Mouse (Mus musculus): ENCODE measurements around the gene Kcp.

Kcp gene

DNA sequence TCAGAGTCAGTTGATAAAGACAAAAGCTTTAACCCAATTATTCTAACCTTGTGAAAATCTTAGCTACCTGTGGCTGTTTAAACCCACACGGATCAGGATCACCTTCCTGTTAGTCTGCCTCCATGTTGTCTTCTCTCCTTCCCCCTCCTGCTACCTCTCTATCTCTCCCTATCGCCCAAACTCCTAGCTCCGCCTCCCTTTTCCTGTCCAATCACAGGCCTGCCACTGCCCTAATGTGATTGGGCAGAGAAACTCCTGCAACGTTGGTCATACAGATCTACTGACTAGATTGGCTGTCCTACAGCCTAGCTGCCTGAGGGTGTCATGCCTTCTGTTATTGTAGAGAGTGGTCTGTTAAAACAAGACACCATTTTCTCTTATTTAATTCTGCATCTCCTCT, 57.9 kb downstream of the Kcp start:
- DNase-seq: no peak

GRCm38 (mm10) chr6:29445354-29445753, 62.4 kb downstream of the Kcp start:
- no peak for DNase-seq

GRCm38 (mm10) chr6:29444773-29445172, 63.0 kb downstream of the Kcp start:
- DNase-seq: peak; percentile 38

GRCm38 (mm10) chr6:29439789-29440188, 68.0 kb downstream of the Kcp start:
- DNase-seq: no peak

DNA sequence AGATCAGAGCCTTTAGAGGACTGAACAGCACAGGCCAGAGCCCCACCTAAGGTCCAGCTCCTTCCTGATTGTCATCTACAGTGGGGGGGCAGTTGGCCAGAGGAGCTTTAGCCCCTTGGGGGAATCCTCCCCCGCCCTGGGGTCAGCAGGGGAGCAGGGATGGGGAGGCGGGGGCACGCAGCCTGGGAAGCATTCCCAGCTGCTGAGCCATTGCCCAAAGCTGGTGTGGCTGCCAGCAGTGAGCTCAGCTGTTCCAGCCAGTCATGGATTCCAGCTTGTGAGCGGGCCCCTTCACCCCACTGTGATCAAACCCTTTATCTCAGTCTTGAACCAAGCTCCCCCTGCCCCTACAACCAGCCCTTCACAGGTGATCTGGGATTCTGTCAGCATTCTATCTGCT, 68.5 kb downstream of the Kcp start:
- no peak for DNase-seq

DNA sequence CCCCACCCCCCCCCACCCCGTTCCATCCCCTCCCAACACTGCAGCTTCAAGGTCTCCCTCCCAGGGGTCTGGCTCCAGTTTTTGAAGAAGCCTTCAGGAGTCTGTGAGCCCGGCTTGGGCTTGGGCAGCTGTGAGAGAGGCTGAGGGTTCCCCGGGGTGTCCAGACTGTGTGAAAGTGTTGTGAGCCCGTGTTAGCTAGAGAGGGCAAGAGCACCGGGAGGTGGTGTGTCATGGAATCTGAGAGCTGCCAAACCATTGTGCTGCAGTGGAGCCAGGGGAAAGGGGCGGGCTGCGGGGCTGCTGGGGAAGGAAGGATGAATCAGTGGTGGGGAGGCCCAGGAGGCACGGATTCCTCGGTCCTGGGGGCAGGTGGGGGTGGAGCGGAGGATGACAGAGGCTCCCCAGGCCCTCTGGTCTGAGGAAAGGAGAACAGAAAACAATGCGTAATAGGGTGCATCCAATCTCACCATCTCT, 71.3 kb downstream of the Kcp start:
- peak; percentile 22 for DNase-seq

GRCm38 (mm10) chr6:29435940-29436451, 71.8 kb downstream of the Kcp start:
- no peak for DNase-seq

GRCm38 (mm10) chr6:29434911-29435691, 72.7 kb downstream of the Kcp start:
- no peak for DNase-seq

DNA sequence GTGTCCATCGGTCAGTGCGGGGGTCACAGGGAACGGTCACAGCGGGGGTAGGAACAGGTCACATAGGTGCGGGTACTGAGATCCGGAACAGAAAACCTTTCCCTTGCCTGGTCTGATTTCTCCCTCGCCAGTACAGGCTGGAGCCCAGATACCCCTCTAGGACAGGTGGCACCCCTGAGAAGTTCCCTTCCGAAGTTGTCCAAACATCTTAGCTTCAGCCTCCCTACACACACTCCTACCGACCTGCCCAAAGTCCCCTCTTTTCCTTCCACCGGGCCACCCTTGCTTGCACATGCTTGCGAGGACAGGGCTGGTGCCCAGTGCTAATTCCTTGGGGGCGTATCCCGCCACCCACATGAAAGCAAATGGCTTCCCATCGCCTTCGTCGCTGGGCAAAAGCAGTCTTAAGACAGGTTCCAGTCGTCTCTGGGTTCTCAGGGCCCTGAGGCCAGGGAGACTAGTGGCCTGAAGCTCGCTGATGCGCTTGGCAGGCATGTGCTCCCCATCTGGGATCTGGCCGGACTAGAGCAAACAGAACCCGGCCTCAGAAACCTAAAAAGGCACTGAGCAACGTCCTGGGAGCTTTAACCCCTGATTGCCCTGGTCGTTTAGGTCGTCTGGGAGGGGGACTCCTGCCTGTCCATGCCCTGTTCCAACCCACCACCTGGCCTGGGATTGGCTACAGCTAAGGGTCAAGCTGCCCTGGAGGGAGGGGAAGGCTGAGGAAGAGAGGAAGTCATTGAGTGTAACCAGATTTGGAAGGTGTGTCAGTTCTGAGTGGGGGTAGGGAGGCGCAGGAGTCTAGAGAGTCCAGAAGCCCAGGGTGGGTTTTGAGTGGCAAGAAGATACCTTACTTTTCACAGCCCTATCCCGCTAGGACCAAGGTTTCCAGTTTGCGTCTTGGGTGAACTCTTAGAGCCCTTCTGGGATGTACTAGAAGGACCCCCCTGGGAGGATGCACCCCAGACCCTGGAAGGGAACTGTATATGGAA, 73.7 kb downstream of the Kcp start:
- no peak for DNase-seq

GRCm38 (mm10) chr6:29433038-29433803, 74.5 kb downstream of the Kcp start, which contains the start of gene Flnc:
Gene Flnc (plus strand): TSS chr6:29433256.
- DNase-seq: peak; percentile 51

GRCm38 (mm10) chr6:29432676-29433037, 75.1 kb downstream of the Kcp start:
- DNase-seq: no peak

DNA sequence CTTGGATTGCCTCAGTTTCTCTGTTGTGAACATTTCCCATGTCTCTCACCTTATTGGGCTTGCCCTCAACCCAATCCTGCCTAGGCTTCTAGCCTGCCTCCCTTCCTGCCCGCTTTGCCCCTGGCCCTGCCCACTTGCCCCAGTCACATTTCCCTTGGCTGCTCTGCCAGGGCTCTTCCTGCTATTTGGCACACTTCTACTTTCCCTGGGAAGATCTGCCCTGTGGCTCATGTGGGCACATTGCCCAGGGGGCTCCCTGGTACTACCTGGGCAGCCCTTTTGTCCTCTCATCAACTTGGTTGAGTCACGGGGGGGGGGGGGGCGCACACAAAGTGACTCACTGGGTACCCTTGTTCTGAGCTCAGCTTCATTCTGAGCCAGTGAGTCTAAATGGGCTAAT, 75.6 kb downstream of the Kcp start:
- DNase-seq: no peak

DNA sequence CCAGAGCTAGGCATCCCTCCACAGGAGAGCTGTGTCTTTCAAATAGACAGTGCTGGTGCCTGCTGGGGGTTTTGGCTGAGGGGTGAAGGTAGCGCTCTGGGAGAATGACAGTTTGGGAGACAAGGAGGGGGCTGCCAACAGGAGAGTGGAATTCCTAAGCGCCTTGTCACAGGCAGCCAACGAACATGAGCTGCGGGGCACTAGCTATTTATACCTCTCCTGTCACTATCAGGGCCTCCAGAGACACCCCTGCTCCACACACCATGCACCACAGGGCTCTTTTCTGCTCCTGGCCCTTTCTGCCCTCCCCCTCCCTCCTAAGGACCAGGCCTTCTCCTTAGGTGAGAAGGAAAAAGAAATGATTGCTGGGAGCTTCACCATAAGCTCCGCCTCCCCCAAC, 76.3 kb downstream of the Kcp start:
- no peak for DNase-seq

- no peak for DNase-seq
Observed at GRCm38 (mm10) chr6:29430681-29431420, 76.9 kb downstream of the Kcp start.

DNA sequence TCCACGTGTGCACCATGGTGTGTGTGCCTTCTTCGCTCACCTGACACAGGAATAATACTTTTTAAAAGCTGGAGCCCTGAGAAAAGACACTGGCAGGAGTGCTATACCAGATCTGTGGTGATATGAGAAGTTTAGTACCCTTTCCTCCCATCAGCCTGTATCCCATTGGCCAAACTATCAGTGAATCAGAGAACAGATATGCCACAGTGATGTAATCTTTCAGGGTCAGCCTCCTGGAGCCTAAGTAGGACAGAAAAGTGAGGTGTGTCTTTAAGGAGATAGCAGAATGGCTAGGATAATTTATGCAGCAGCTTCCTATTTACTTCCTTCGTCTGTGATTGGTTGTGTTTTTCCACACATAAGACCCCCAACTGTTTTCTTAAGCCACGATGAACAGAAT, 79.6 kb downstream of the Kcp start:
- DNase-seq: no peak

DNA sequence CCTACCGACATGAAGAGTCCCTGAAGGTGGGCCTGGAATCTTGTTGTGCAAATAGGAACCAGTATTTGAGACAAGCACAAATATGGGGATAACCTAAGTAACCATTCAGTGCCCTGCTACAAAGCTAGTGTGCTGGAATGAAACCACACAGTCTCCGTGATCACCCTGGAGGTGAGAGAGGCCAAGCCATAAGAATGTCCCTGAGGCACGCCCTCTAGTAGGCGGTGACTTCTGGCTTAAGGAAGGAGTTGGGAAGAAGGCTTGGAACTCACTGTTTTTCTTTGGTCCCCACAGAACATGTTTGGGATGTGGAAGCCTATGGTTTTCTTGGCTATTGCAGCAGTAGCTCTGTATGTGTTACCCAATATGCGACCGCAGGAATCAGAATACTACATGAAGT, 81.4 kb downstream of the Kcp start:
- no peak for DNase-seq

- no peak for DNase-seq
Observed at GRCm38 (mm10) chr6:29425118-29425517, 82.6 kb downstream of the Kcp start.

Measured in kidney, postnatal 14 days (tissue).